Mouse (Mus musculus) stomach, embryonic 14.5 days (tissue): ENCODE results near the gene Fnbp1. TPM values are rescaled to one million over a fixed set of nuclear protein-coding genes. Genes with fewer than 3 reads are reported as not detected.

Source experiments
- ATAC-seq: fragments of 200-750 bp; cut with Nextera tagmentation; 2 replicates; pipeline ENCODE4 v1.8.0; 2017; ENCODE audit warnings: low read depth, moderate TSS enrichment; ENCODE audit not compliant: insufficient number of reproducible peaks, insufficient read depth, low FRiP score
- H3K27ac ChIP-seq: fragments of 300-500 bp; sonication (generic); 2 replicates; pipeline ENCODE4 v1.5.1; 2014; ENCODE audit warnings: mild to moderate bottlenecking, low read length, moderate library complexity, mixed read lengths
- H3K27me3 ChIP-seq: fragments of 300-500 bp; sonication (generic); 2 replicates; pipeline ENCODE4 v1.6.1; 2014; ENCODE audit warnings: low read length, control low read depth, mixed read lengths; ENCODE audit not compliant: control insufficient read depth, insufficient read depth
- H3K36me3 ChIP-seq: fragments of 300-500 bp; sonication (generic); 2 replicates; pipeline ENCODE4 v1.6.1; 2014; ENCODE audit warnings: mild to moderate bottlenecking, control low read depth, low read length, moderate library complexity, mixed read lengths; ENCODE audit not compliant: control insufficient read depth, insufficient read depth
- H3K4me1 ChIP-seq: fragments of 300-500 bp; sonication (generic); 2 replicates; pipeline ENCODE4 v1.6.1; 2014; ENCODE audit warnings: low read length, control low read depth, mixed read lengths; ENCODE audit not compliant: control insufficient read depth, insufficient read depth
- H3K4me2 ChIP-seq: fragments of 300-500 bp; sonication (generic); replicated peaks from 2 replicates; pipeline ENCODE4 v1.6.1; 2014; ENCODE audit warnings: low read depth, low read length, control low read depth
- H3K4me3 ChIP-seq: fragments of 300-500 bp; sonication (generic); 2 replicates; pipeline ENCODE4 v1.5.1; 2014; ENCODE audit warnings: low read depth, low read length, control low read depth
- H3K9ac ChIP-seq: fragments of 300-500 bp; sonication (generic); replicated peaks from 2 replicates; pipeline ENCODE4 v1.6.1; 2014; ENCODE audit warnings: low read depth, mild to moderate bottlenecking, control low read depth, low read length, moderate library complexity, mixed read lengths
- H3K9me3 ChIP-seq: fragments of 300-500 bp; sonication (generic); 2 replicates; pipeline ENCODE4 v1.6.1; 2016; ENCODE audit warnings: low read depth, low read length, control low read depth; ENCODE audit not compliant: control insufficient read depth
- WGBS: fragments of 180-500 bp; shearing (Covaris S2); extraction: QIAGEN DNeasy Blood & Tissue Kit; methylation state at CpG from one replicate; pipeline ENCODE4 v1.1.7; 2014; 5-methylcytosine and 5-hydroxymethylcytosine counted together
- polyA plus RNA-seq: library from polyadenylated mRNA; unstranded; fragments of >200 nt; fragmentation: Nextera tagmentation; extraction: Ambion mirVana; gene quantifications from 2 replicates; pipeline ENCODE4 v1.2.1, GENCODE M21; 2014

Gene Fnbp1
- polyA plus RNA-seq, 1 experiment from 2014 or later, result 39.2 TPM

DNA sequence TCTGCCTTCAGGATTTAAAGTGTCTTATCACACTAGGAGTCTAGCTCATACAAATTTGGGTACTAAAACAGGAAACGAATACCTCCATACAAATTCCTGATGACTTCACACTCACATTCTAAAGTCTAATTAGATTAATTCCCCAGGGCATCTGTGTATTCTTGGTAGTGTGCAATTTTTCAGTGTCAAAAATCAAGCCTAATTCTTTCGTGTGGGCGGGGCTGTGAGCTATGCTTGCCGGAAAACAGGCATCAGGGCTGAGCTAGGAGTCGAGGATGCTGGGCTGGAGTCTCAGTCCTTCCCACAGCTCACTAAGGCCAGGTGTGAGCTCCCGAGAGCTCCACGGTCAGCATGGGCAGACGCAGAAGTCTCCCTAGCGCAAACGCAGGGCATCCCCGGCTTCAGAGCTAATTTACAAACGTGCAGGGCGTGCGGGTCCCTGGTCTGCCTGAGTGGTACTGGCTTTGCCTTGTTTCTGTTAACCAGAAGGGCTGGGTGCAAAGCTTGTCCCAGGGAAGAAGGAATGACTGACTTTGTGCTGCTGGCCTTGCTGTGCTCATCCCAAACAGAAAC is 4.7 kb downstream of the Fnbp1 start:
- H3K4me1 ChIP-seq, result peaks cover 22% of the 10 kb centered on the region
- H3K9me3 ChIP-seq, result no peaks in the 10 kb centered on the region
- H3K9ac ChIP-seq, result no peak overlapping the region
- no peaks in the 10 kb centered on the region for H3K27me3 ChIP-seq
- H3K36me3 ChIP-seq, result no peaks in the 10 kb centered on the region
- H3K4me3 ChIP-seq, result no peak overlapping the region
- ATAC-seq, result no peak
- H3K27ac ChIP-seq, result no peak overlapping the region
- WGBS, result 60% methylated on average over 14 of the region's 14 CpGs
- no peak overlapping the region for H3K4me2 ChIP-seq

DNA sequence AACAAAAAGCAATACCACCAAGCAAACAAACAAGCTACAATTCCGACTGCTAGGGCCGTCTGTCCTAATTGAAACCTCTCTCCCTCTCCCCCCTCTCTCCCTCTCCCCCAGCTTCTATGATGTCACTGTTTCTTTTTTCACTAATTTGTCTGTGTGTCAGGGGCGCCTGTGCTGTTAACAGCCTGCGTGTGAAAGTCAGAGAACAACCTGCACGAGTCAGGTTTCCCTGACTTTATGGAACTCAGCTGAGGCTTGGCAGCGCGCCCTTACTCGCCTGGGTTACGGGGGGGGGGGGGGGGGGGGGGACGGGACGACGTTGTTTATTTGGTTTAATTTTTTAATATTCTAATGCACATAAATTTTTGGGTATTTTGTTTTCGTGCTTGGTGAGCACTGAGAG is 5.5 kb downstream of the Fnbp1 start:
- H3K27ac ChIP-seq, result no peak overlapping the region
- H3K9me3 ChIP-seq, result no peaks in the 10 kb centered on the region
- no peak for ATAC-seq
- no peaks in the 10 kb centered on the region for H3K36me3 ChIP-seq
- H3K4me3 ChIP-seq, result no peak overlapping the region
- H3K4me1 ChIP-seq, result peaks cover 23% of the 10 kb centered on the region
- no peak overlapping the region for H3K9ac ChIP-seq
- 44% methylated on average over 13 of the region's 13 CpGs for WGBS
- no peak overlapping the region for H3K4me2 ChIP-seq
- H3K27me3 ChIP-seq, result no peaks in the 10 kb centered on the region

DNA sequence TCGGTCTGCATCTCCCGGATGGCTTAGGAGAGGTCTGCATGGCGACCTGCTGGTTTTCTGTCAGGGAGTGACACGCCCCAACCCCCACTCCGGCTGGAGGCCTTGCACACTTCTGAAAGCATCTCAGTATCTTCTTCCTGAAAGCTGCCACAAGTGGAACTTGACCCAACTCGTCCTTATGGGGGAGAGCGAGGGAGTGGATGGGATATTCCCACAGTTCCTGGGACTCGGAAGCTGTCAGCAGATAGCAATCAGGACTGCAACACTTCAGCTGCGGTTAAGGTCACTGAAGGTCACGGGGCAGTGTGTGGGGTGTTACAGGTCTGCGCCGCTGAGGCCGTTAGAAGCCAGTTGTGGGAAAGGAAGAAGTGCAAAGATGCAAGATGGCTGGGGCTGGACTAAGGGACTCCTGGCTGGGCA is 6.3 kb downstream of the Fnbp1 start:
- Histone ChIP-seq H3K4me1 (peaks cover 28% of the 10 kb centered on the region), H3K4me3 (no peak overlapping the region), H3K4me2 (no peak overlapping the region), H3K27me3 (no peaks in the 10 kb centered on the region), H3K9ac (no peak overlapping the region), H3K27ac (no peak overlapping the region), H3K9me3 (no peaks in the 10 kb centered on the region), H3K36me3 (no peaks in the 10 kb centered on the region)
- ATAC-seq, result no peak
- 44% methylated on average over 13 of the region's 13 CpGs for WGBS

DNA sequence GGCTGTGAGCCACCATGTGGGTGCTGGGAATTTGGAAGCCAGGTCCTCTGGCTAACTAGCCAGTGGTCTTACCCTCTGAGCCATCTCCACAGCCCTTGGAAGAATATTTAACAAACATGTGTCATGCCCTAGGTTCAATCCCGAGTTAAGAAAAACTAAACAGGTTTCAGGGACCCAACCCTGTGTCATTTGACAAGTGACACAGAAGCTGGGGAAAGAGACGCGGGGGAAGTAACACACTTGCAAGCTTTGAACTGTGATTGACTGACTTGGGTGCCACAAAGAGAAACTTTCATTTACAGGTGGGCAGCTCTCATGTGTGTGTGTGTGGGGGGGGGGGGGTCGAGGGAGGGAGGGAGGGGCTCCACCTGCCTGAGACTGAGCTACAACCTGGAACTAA is 7.8 kb downstream of the Fnbp1 start:
- Histone ChIP-seq H3K27ac (no peak overlapping the region), H3K4me3 (no peak overlapping the region), H3K9ac (no peak overlapping the region), H3K4me1 (peaks cover 22% of the 10 kb centered on the region), H3K4me2 (no peak overlapping the region), H3K36me3 (no peaks in the 10 kb centered on the region), H3K27me3 (no peaks in the 10 kb centered on the region), H3K9me3 (no peaks in the 10 kb centered on the region)
- no peak for ATAC-seq
- 68% methylated on average over 3 of the region's 4 CpGs for WGBS

DNA sequence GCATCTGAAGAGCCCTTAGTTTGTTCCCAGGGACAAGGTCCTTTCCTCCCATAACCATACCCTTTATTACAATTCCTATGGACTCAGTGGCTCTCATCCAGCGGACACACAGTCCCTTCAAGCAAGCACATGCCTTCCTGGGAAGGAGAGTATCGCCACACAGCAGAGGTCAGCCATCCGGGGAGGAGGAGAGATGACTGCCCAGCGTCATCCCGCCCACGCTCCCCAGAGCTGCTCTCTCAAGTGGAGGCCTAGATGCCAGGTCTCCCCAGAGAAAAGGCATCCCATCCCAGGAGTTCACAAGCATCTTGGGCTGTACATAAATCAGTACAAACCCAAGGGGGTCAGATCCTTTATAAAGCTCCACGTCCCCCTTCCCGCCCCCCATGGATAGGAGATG is 9.1 kb downstream of the Fnbp1 start:
- H3K9ac ChIP-seq, result no peak overlapping the region
- peaks cover 21% of the 10 kb centered on the region for H3K4me1 ChIP-seq
- 61% methylated on average over 8 of the region's 8 CpGs for WGBS
- no peak overlapping the region for H3K4me3 ChIP-seq
- H3K9me3 ChIP-seq, result no peaks in the 10 kb centered on the region
- ATAC-seq, result no peak
- H3K27me3 ChIP-seq, result no peaks in the 10 kb centered on the region
- H3K27ac ChIP-seq, result 0 out of 2 replicates have a peak overlapping the region, but pooled peaks have one; percentile 27
- no peak overlapping the region for H3K4me2 ChIP-seq
- H3K36me3 ChIP-seq, result no peaks in the 10 kb centered on the region

DNA sequence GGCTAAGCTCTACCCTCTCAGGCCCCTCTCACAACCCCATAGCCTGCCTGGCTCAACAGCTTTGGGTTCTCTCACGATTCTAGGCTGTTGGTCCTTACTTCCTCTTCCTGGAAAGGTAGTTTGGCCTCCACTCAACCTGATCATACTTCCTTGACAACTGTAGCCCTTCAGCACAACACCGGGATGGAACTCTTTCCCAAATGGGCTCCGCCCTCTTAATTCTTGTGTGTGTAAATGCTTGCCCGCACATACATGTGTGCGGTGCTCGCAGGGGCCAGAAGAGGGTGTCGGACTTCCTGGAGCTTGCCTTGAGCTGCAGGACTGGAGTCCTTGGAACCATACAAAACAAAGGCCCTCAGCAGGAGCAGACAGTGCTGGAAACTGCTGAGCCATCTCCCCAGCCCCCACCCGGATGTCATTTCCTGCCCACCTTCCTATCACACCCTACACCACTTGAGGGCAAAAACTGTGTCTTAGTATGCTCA is 11.0 kb downstream of the Fnbp1 start:
- peaks cover 28% of the 10 kb centered on the region for H3K4me1 ChIP-seq
- no peaks in the 10 kb centered on the region for H3K9me3 ChIP-seq
- peak overlapping the region; percentile 48; the same call in 1 of the 2 replicates for H3K27ac ChIP-seq
- no peak overlapping the region for H3K9ac ChIP-seq
- no peak overlapping the region for H3K4me3 ChIP-seq
- no peaks in the 10 kb centered on the region for H3K36me3 ChIP-seq
- no peak; the same call in 1 of the 2 replicates for ATAC-seq
- H3K27me3 ChIP-seq, result no peaks in the 10 kb centered on the region
- H3K4me2 ChIP-seq, result no peak overlapping the region
- 69% methylated on average over 8 of the region's 8 CpGs for WGBS

DNA sequence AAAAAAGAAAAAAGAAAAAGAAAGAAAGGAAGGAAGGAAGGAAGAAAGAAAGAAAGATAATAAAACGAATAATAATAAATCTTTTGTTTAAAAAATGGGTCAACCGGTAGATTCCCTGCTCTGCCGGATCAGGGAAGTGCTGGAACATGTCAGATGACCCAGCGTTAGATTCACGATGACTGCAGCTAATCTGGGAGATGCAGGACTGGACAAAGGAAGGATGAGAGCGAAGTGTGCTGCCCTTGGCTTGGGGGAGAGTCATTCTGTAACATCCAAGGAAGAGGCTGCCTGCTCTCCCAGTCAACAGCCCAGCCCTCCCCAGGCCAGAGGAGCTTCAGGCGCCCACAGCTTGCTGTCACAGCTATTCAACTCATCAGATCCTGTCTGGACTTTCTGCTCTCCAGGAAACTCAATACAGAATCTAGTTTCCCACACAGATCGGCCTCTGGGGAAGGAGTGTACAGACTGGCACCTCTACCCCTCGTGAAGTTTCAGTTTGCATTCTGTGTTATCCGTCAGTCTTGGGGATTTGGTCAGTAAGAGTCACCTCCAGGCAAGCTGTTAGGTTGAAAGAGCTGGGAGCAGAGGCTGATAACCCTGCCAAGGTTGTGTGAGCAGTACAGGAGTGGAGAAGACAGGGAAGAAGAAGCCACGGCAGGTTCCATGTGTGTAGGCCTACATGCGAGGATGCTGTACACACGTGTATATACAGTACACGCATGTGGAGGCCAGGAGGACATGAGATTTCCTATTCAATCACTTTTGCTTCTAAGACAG is 11.9 kb downstream of the Fnbp1 start:
- Histone ChIP-seq H3K9me3 (no peaks in the 10 kb centered on the region), H3K9ac (no peak overlapping the region), H3K4me3 (no peak overlapping the region), H3K27ac (no peak overlapping the region), H3K36me3 (no peaks in the 10 kb centered on the region), H3K4me2 (no peak overlapping the region), H3K4me1 (peaks cover 28% of the 10 kb centered on the region), H3K27me3 (no peaks in the 10 kb centered on the region)
- WGBS, result 72% methylated on average over 14 of the region's 14 CpGs
- ATAC-seq, result no peak

DNA sequence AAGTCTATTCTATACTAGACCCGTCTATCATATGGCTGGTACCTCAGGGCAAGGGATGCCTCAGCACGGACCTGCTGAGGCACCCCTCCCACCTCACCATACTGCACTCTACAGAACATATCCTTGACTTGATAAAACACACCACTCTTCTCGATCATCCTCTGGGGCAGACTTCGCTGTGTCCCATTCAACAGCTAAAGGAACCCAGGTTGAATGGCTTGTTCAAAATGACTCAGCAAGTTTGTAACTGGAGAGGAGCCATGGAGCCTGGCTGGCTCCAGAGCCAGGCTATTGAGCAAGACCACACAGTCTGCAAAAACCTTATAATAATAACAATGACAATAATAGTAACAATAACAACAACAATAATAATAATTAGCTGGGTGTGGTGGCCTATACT is 13.9 kb downstream of the Fnbp1 start:
- H3K4me1 ChIP-seq, result peaks cover 31% of the 10 kb centered on the region

More for the DNA sequence above, 13.9 kb downstream of the Fnbp1 start:
- no peak for ATAC-seq
- Histone ChIP-seq H3K9me3 (no peaks in the 10 kb centered on the region), H3K27ac (no peak overlapping the region), H3K27me3 (no peaks in the 10 kb centered on the region), H3K4me2 (no peak overlapping the region), H3K4me3 (no peak overlapping the region), H3K9ac (no peak overlapping the region), H3K36me3 (no peaks in the 10 kb centered on the region)
- WGBS, result 68% methylated on average over 4 of the region's 4 CpGs
